Mouse (Mus musculus) embryonic facial prominence, embryonic 12.5 days (tissue): ENCODE measurements around the gene Dnajb12. TPM values are rescaled to one million over a fixed set of nuclear protein-coding genes. Genes with fewer than 3 reads are reported as not detected.

ENCODE experiments used
- ATAC-seq: fragments of 200-750 bp; cut with Nextera tagmentation; 2 replicates; pipeline ENCODE4 v1.8.0; 2017; ENCODE audit not compliant: insufficient number of reproducible peaks, insufficient read depth, low FRiP score, low TSS enrichment
- H3K27ac ChIP-seq: fragments of 300-500 bp; sonication (generic); 2 replicates; pipeline ENCODE4 v1.5.1; 2016; ENCODE audit warnings: mild to moderate bottlenecking
- H3K27me3 ChIP-seq: fragments of 300-500 bp; sonication (generic); 2 replicates; pipeline ENCODE4 v1.6.1; 2016; ENCODE audit warnings: mild to moderate bottlenecking, moderate library complexity
- H3K36me3 ChIP-seq: fragments of 300-500 bp; sonication (generic); 2 replicates; pipeline ENCODE4 v1.6.1; 2016; ENCODE audit warnings: mild to moderate bottlenecking
- H3K4me1 ChIP-seq: fragments of 300-500 bp; sonication (generic); 2 replicates; pipeline ENCODE4 v1.6.1; 2016
- H3K4me2 ChIP-seq: fragments of 300-500 bp; sonication (generic); replicated peaks from 2 replicates; pipeline ENCODE4 v1.6.1; 2016; ENCODE audit warnings: mild to moderate bottlenecking, moderate library complexity
- H3K4me3 ChIP-seq: fragments of 300-500 bp; sonication (generic); 2 replicates; pipeline ENCODE4 v1.5.1; 2016; ENCODE audit warnings: mild to moderate bottlenecking
- H3K9ac ChIP-seq: fragments of 300-500 bp; sonication (generic); 2 replicates; pipeline ENCODE4 v1.6.1; 2016; ENCODE audit warnings: mild to moderate bottlenecking, moderate library complexity
- H3K9me3 ChIP-seq: fragments of 300-500 bp; sonication (generic); 2 replicates; pipeline ENCODE4 v1.6.1; 2016; ENCODE audit warnings: mild to moderate bottlenecking, moderate library complexity
- WGBS: fragments of 180-500 bp; shearing (Covaris S2); methylation state at CpG from one replicate; pipeline ENCODE4 v1.1.7; 2016; 5-methylcytosine and 5-hydroxymethylcytosine counted together
- polyA plus RNA-seq: library from polyadenylated mRNA; unstranded; fragments of >200 nt; fragmentation: Nextera tagmentation; extraction: Ambion mirVana; gene quantifications from 2 replicates; pipeline ENCODE4 v1.2.1, GENCODE M21; 2016

The Dnajb12 gene
- polyA plus RNA-seq, 1 experiment from 2014 or later, result 19.9 TPM

DNA sequence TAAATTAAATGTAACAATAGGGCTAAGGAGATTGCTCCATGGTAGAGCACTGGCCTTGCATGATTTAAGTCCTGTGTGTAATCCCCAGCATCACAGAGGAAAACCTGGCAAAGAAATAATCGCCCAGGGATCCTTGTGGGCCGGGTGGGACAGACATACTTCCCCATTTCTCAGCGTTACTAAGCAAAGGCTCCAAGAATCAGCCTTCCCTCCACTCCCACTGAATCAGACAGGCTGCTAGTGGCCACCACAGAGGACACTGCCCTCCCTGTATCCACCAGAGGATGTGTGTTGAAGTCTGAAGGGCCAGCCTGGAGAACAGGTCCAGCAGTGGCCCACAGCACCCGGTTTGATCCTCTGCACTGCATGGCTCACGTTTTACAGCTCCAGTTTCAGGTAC lies 8.1 kb downstream of the Dnajb12 start:
- Histone ChIP-seq H3K4me1 (no peaks in the 10 kb centered on the region), H3K4me3 (no peak overlapping the region), H3K9me3 (no peaks in the 10 kb centered on the region), H3K27me3 (no peaks in the 10 kb centered on the region), H3K4me2 (no peak overlapping the region), H3K36me3 (peaks cover 21% of the 10 kb centered on the region), H3K27ac (no peak overlapping the region), H3K9ac (no peak overlapping the region)
- no peak for ATAC-seq
- 89% methylated on average over 5 of the region's 5 CpGs for WGBS

- 88% methylated on average over 7 of the region's 7 CpGs for WGBS
Observed at GRCm38 (mm10) chr10:59889339-59889738, 10.0 kb downstream of the Dnajb12 start.

GRCm38 (mm10) chr10:59889953-59890751 lies 10.8 kb downstream of the Dnajb12 start:
- H3K4me2 ChIP-seq, result no peak overlapping the region
- 0 out of 2 replicates have a peak overlapping the region, but pooled peaks have one; percentile 3 for H3K9ac ChIP-seq
- WGBS, result 78% methylated on average over 15 of the region's 15 CpGs
- H3K27me3 ChIP-seq, result no peaks in the 10 kb centered on the region
- no peak overlapping the region for H3K27ac ChIP-seq
- no peaks in the 10 kb centered on the region for H3K4me1 ChIP-seq
- H3K9me3 ChIP-seq, result no peaks in the 10 kb centered on the region
- ATAC-seq, result no peak
- H3K36me3 ChIP-seq, result peaks cover 40% of the 10 kb centered on the region
- no peak overlapping the region for H3K4me3 ChIP-seq

More at GRCm38 (mm10) chr10:59889339-59889738, 10.0 kb downstream of the Dnajb12 start:
- H3K4me1 ChIP-seq, result no peaks in the 10 kb centered on the region
- H3K36me3 ChIP-seq, result peaks cover 36% of the 10 kb centered on the region
- no peak overlapping the region for H3K27ac ChIP-seq
- H3K9me3 ChIP-seq, result no peaks in the 10 kb centered on the region
- H3K4me3 ChIP-seq, result no peak overlapping the region
- no peak for ATAC-seq
- H3K27me3 ChIP-seq, result no peaks in the 10 kb centered on the region
- H3K4me2 ChIP-seq, result no peak overlapping the region
- no peak overlapping the region for H3K9ac ChIP-seq

GRCm38 (mm10) chr10:59892977-59893376 lies 13.6 kb downstream of the Dnajb12 start:
- no peak for ATAC-seq
- H3K27me3 ChIP-seq, result no peaks in the 10 kb centered on the region

GRCm38 (mm10) chr10:59894251-59895160 lies 15.2 kb downstream of the Dnajb12 start:
- Histone ChIP-seq H3K27me3 (no peaks in the 10 kb centered on the region), H3K27ac (peak overlapping the region; percentile 18; the same call in 1 of the 2 replicates), H3K9me3 (no peaks in the 10 kb centered on the region), H3K36me3 (peaks cover 66% of the 10 kb centered on the region), H3K4me3 (no peak overlapping the region), H3K9ac (no peak overlapping the region), H3K4me1 (peaks cover 30% of the 10 kb centered on the region), H3K4me2 (no peak overlapping the region)
- 78% methylated on average over 25 of the region's 25 CpGs for WGBS
- no peak for ATAC-seq

More at GRCm38 (mm10) chr10:59892977-59893376, 13.6 kb downstream of the Dnajb12 start:
- WGBS, result 43% methylated on average over 6 of the region's 6 CpGs
- Histone ChIP-seq H3K27ac (no peak overlapping the region), H3K4me3 (no peak overlapping the region), H3K4me2 (no peak overlapping the region), H3K9ac (no peak overlapping the region), H3K36me3 (peaks cover 62% of the 10 kb centered on the region), H3K4me1 (peaks cover 16% of the 10 kb centered on the region), H3K9me3 (no peaks in the 10 kb centered on the region)

DNA sequence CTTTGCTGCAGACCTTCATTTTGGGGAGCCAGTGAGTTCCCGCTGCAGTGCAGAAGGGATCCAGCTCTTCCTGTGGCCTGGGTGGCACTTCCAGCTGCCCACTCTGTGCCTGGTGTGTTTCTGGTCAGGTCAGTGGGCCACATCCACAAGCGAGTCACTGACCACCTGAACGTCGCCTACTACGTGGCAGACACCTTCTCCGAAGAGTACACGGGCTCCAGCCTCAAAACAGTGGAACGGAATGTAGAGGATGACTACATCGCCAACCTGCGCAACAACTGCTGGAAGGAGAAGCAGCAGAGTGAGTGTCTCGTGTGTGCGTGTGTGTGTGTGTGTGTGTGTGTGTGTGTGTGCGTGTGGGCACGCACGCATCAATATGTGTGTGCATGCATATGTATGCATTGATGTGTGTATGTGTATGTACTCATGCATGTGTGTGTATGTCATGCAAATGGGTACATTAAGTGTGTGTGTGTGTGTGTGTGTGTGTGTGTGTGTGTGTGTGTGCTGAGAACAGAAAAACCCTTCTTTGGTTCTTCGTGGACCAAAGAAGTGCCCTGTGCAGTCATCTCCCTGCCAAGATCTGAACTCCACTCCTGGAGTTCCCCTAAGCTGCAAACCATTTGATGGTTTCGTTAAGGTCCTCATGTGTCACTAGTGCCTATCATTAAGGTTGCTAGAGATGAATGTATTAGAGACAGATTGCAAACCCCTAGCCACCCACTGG lies 16.3 kb downstream of the Dnajb12 start:
- Histone ChIP-seq H3K4me3 (no peak overlapping the region), H3K9ac (no peak overlapping the region), H3K4me1 (peaks cover 40% of the 10 kb centered on the region), H3K27me3 (no peaks in the 10 kb centered on the region), H3K27ac (no peak overlapping the region), H3K9me3 (no peaks in the 10 kb centered on the region), H3K4me2 (no peak overlapping the region), H3K36me3 (peaks cover 61% of the 10 kb centered on the region)
- ATAC-seq, result no peak
- 91% methylated on average over 17 of the region's 17 CpGs for WGBS

- H3K36me3 ChIP-seq, result peaks cover 58% of the 10 kb centered on the region
- no peaks in the 10 kb centered on the region for H3K27me3 ChIP-seq
- H3K9ac ChIP-seq, result no peak overlapping the region
- no peak overlapping the region for H3K4me2 ChIP-seq
- no peak for ATAC-seq
- 90% methylated on average over 4 of the region's 4 CpGs for WGBS
- H3K4me3 ChIP-seq, result no peak overlapping the region
- no peaks in the 10 kb centered on the region for H3K9me3 ChIP-seq
- peaks cover 40% of the 10 kb centered on the region for H3K4me1 ChIP-seq
- H3K27ac ChIP-seq, result no peak overlapping the region
Observed at GRCm38 (mm10) chr10:59896211-59896610, 16.9 kb downstream of the Dnajb12 start.

DNA sequence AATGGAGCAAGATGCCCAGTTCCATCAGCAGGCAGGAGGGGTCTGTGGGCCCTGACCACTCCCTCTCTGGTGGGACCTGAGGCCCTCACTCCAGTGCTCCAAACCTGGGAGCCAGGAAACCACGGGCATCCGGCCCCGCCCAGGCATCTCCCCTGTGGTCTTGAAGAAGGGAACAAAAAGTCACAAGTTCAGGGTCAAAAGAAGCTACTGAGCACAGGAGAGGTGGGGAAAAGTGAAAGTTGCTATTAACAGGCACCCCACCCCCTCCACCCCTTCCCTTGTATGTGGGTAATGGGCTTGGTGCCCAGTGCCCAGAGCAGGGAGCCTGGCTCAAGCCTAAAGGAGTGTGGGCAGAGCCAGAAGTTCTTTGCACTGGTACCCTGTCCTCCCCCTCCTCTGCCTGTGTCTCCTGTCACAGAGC lies 17.6 kb downstream of the Dnajb12 start:
- peaks cover 41% of the 10 kb centered on the region for H3K4me1 ChIP-seq
- no peak overlapping the region for H3K4me3 ChIP-seq
- H3K9me3 ChIP-seq, result no peaks in the 10 kb centered on the region
- peak overlapping the region; percentile 41 for H3K27ac ChIP-seq
- peaks cover 51% of the 10 kb centered on the region for H3K36me3 ChIP-seq
- no peaks in the 10 kb centered on the region for H3K27me3 ChIP-seq
- WGBS, result 79% methylated on average over 3 of the region's 3 CpGs
- no peak overlapping the region for H3K4me2 ChIP-seq
- no peak overlapping the region for H3K9ac ChIP-seq
- ATAC-seq, result no peak

DNA sequence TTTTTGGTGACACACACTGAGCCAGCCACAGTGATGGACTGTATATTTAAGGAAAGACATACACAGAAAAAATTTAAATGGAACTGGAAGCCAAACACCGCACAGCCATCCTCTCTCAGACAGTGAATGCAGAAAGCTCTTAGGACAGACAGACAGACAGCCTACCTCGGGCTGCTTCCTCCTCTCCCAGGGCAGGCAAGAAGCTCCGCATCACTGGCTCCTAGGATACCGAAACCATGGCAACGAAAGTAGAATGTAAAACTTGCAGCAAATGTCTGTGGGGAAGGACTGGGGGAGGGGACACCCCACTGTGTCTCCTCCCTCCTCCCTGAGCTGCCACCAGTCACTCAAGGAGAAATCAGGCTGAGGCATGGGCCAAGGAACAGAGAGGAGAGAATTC lies 18.2 kb downstream of the Dnajb12 start:
- no peaks in the 10 kb centered on the region for H3K27me3 ChIP-seq
- no peak overlapping the region for H3K9ac ChIP-seq
- no peak overlapping the region for H3K4me2 ChIP-seq
- peaks cover 46% of the 10 kb centered on the region for H3K4me1 ChIP-seq
- H3K27ac ChIP-seq, result peak overlapping the region; percentile 41
- peaks cover 45% of the 10 kb centered on the region for H3K36me3 ChIP-seq
- H3K4me3 ChIP-seq, result no peak overlapping the region
- ATAC-seq, result no peak
- WGBS, result 38% methylated on average over 5 of the region's 5 CpGs
- H3K9me3 ChIP-seq, result no peaks in the 10 kb centered on the region

- Histone ChIP-seq H3K4me2 (no peak overlapping the region), H3K9ac (no peak overlapping the region), H3K27ac (peak overlapping the region; percentile 97), H3K4me1 (peaks cover 54% of the 10 kb centered on the region), H3K9me3 (no peaks in the 10 kb centered on the region), H3K27me3 (no peaks in the 10 kb centered on the region), H3K36me3 (peaks cover 39% of the 10 kb centered on the region), H3K4me3 (no peak overlapping the region)
- 77% methylated on average over 9 of the region's 9 CpGs for WGBS
- no peak for ATAC-seq
Observed at GRCm38 (mm10) chr10:59898180-59898778, 18.9 kb downstream of the Dnajb12 start.

DNA sequence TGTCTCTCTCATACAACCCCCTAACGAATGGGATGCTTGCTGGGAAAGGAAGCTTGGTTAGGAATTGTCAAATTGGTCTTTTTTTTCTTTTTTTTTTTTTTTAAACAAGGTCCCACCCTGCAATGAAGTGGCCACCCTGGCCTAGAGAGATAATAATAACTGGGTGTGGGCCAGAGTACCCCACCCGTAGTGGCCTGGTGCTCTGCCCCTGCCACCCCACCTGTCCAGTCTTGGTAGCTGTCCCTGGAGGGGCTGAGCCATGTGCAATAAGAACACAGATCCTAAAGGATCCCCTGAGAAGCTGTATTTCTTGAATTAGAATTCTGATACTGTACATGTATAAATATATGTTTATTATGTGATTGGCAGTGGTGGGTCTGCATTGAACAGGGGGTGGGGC lies 19.6 kb downstream of the Dnajb12 start:
- Histone ChIP-seq H3K27me3 (no peaks in the 10 kb centered on the region), H3K27ac (peak overlapping the region; percentile 97), H3K9me3 (no peaks in the 10 kb centered on the region), H3K4me2 (peak overlapping the region; percentile 31), H3K9ac (peak overlapping the region; percentile 34), H3K4me1 (peaks cover 60% of the 10 kb centered on the region), H3K4me3 (no peak overlapping the region), H3K36me3 (peaks cover 35% of the 10 kb centered on the region)
- WGBS, result 31% methylated on average over 2 of the region's 2 CpGs
- ATAC-seq, result peak; percentile 2; the same call in 1 of the 2 replicates
